Mouse (Mus musculus) heart, postnatal 0 days (tissue): Measurements from ENCODE around the gene Nsf.

Experiments used
- CTCF ChIP-seq: IDR thresholded peaks from 2 replicates; pipeline ENCODE4 v1.5.1; 2016; ENCODE audit warnings: antibody characterized with exemption, control low read depth, low read depth
- EP300 ChIP-seq: IDR thresholded peaks from 2 replicates; pipeline ENCODE4 v1.6.1; 2016; ENCODE audit warnings: antibody characterized with exemption, low read depth

DNA sequence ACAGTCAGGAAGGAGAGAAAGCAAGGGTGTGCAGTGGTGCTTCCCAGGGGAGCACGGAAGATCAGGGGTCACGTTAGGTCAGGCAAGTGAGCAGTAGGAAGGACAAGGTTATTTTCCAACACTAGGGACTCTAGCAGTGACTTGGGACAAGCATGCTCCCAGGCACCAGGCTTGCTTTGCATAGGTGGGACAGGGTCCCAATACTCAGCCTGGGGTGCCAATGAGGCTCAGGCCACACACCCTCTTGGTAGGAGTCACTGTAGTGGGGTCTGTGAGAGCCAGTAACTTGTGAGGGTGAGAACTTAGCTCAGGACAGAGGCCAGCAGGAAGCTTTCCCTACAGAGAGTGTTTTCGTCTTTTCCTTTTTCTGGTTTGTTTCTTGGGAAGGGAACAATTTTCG is 121.5 kb downstream of the Nsf start:
- TF ChIP-seq CTCF (no peak), EP300 (no peak)
